Mouse (Mus musculus) testis, adult 2 months (tissue): ENCODE results near the gene Adamts16. TPM values are rescaled to one million over a fixed set of nuclear protein-coding genes. Genes with fewer than 3 reads are reported as not detected.
"Not testable (repeated sequence)": the region's sequence is repeated elsewhere in the genome, so short reads cannot be mapped to it uniquely, and the experiment has no call there.

Source experiments
- H3K27ac ChIP-seq: fragments of 200-500 bp; 2 replicates; pipeline ENCODE4 v1.5.1; 2012; ENCODE audit warnings: low read depth, low read length; ENCODE audit not compliant: control insufficient read depth, insufficient read depth
- H3K27me3 ChIP-seq: fragments of 200-500 bp; 2 replicates; pipeline ENCODE4 v1.6.1; 2012; ENCODE audit warnings: mild to moderate bottlenecking, low read length, moderate library complexity; ENCODE audit not compliant: control insufficient read depth, insufficient read depth
- H3K36me3 ChIP-seq: fragments of 200-500 bp; 2 replicates; pipeline ENCODE4 v1.6.1; 2012; ENCODE audit warnings: mild to moderate bottlenecking, low read length; ENCODE audit not compliant: control insufficient read depth, insufficient read depth
- H3K4me1 ChIP-seq: fragments of 200-500 bp; 2 replicates; pipeline ENCODE4 v1.6.1; 2012; ENCODE audit warnings: low read length; ENCODE audit not compliant: control insufficient read depth, insufficient read depth
- H3K4me3 ChIP-seq: fragments of 200-500 bp; 2 replicates; pipeline ENCODE4 v1.5.1; 2012; ENCODE audit warnings: low read depth, mild to moderate bottlenecking, low read length, moderate library complexity, mixed read lengths; ENCODE audit not compliant: control insufficient read depth
- CTCF ChIP-seq: fragments of 200-500 bp; IDR thresholded peaks from 2 replicates; pipeline ENCODE4 v1.5.1; 2012; ENCODE audit warnings: low read depth, mild to moderate bottlenecking, inconsistent platforms, low read length, moderate library complexity; ENCODE audit not compliant: control insufficient read depth, insufficient read depth, insufficient replicate concordance
- POLR2A ChIP-seq: fragments of 200-500 bp; IDR thresholded peaks from 2 replicates; pipeline ENCODE4 v1.6.1; 2012; ENCODE audit warnings: low read depth, mild to moderate bottlenecking, inconsistent platforms, low read length, moderate library complexity; ENCODE audit not compliant: control insufficient read depth
- polyA plus RNA-seq: library from polyadenylated mRNA; depleted of rRNA; stranded (reverse); fragments of >200 nt; gene quantifications from 2 replicates; pipeline ENCODE4 v1.2.3, GENCODE M21; 2012

The Adamts16 gene
- polyA plus RNA-seq, 1 experiment: 0.25 TPM

DNA sequence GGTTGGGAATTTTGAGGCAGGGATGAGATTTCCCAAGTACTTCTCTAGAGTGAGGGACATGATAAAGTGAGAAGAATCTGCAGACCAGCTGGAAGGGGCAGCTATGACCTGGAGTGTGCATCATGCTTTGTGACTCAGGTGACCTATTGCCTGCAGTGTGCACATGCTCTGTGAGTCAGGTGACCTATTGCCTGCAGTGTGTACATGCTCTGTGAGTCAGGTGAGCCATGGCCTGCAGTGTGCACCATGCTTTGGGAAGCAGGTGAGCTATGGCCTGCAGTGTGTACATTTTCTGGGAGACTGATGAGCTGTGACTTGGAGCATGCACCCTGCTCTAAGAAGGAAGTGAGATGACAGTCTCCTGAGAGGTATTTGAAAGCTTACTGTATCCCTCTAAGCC lies 33.1 kb upstream of the Adamts16 start:
- H3K4me3 ChIP-seq: no peak overlapping the region
- no peaks in the 10 kb centered on the region for H3K36me3 ChIP-seq
- H3K27me3 ChIP-seq: no peaks in the 10 kb centered on the region
- H3K27ac ChIP-seq: no peak overlapping the region
- no peaks in the 10 kb centered on the region for H3K4me1 ChIP-seq
- TF ChIP-seq CTCF: no peak
- TF ChIP-seq POLR2A: no peak

DNA sequence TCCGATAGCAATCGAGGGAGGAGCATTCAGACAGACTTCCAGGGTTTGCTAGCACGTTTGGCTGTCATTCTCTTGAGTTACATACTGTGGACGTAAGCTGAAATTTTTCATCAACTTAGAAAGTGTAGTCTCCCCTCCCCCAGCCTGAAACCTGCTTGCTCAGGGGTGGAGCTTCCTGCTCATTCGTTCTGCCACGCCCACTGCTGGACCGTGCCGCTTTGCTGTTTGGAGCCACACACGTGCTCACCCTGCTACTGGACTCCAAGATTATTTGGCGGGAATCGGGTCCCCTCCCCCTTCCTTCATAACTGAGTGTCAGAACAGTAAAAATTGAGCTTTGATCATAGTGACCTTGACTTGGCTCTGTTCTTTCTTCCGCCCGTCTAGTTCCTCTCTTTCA lies 32.2 kb upstream of the Adamts16 start:
- H3K4me3 ChIP-seq, H3K27me3 ChIP-seq, H3K36me3 ChIP-seq, H3K27ac ChIP-seq, H3K4me1 ChIP-seq: not testable (repeated sequence)

DNA sequence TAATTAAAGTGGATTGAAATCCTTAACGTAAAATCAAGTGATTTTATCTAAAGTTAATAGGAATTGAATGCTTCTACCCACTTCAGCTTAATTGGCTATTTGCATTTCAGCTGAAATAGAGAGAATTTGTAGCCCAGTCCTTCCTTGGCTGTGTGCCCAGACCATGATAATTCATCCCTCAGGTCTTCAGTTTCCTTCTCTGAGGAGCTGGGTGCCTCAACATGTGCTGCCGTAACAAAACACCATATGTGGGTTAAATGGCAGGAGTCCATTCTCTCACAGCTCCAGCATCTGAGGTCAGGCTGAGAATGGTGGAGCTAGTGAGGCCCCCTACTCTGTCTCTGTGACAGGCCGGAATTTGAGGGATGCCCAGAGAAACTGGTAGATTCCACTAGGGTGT lies 29.4 kb upstream of the Adamts16 start:
- H3K4me1 ChIP-seq: no peaks in the 10 kb centered on the region
- no peak overlapping the region for H3K4me3 ChIP-seq
- no peak for TF ChIP-seq CTCF
- no peak for TF ChIP-seq POLR2A
- H3K27ac ChIP-seq: no peak overlapping the region
- no peaks in the 10 kb centered on the region for H3K36me3 ChIP-seq
- H3K27me3 ChIP-seq: no peaks in the 10 kb centered on the region

DNA sequence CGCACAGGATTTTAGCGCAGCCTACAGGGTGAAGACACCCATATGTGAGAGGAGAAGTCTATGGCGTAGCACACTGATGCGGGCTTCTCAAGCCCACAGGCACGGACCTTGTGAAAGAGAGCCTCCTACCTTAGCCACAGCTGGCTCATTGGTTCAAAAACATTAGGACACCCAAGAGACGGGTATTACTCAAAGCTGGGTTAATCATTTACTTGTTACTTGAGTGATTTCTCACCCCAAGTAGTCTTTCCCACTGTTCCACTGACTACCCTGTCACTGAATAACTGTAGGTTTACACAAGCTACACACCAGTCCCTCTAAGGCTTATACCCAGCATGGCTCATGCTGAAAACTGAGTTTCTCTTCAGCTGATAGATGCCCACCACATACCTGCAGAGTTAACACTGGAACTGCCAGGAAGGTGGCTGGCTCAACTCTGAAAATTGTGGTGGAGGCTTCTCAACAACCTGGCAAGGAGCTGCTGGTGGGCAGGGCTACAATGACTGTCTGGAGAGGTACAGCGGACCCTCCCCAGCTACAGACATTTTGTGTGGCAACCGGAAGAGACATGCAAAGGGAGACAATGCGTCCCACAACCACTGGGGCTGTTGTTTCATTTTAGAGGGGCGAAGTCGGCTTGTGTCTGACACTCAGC lies 25.5 kb upstream of the Adamts16 start:
- Histone ChIP-seq H3K27ac (no peak overlapping the region), H3K4me1 (no peaks in the 10 kb centered on the region), H3K4me3 (no peak overlapping the region), H3K36me3 (no peaks in the 10 kb centered on the region), H3K27me3 (no peaks in the 10 kb centered on the region)
- TF ChIP-seq CTCF (no peak), POLR2A (no peak)

DNA sequence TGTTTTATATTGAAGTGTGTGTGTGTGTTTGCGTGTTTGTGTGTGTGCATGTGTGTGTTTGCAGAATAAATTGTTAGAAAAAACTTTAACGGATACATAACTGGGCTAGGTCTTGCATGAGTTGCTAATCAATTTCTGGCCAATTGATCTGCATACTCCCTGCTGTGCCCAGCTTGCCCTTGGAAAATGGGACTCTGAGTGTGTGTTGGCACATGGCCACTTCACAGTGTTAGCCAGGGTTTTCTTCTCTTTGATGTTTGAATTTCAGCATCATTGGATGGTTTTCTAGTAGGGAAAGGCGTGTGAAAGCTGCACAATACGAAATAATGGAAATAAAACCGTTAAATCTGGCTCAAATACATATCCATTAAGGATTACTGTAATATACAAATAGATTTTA lies 24.3 kb upstream of the Adamts16 start:
- TF ChIP-seq POLR2A (no peak), CTCF (no peak)
- Histone ChIP-seq H3K27ac (no peak overlapping the region), H3K4me3 (no peak overlapping the region), H3K4me1 (no peaks in the 10 kb centered on the region), H3K36me3 (no peaks in the 10 kb centered on the region), H3K27me3 (no peaks in the 10 kb centered on the region)

DNA sequence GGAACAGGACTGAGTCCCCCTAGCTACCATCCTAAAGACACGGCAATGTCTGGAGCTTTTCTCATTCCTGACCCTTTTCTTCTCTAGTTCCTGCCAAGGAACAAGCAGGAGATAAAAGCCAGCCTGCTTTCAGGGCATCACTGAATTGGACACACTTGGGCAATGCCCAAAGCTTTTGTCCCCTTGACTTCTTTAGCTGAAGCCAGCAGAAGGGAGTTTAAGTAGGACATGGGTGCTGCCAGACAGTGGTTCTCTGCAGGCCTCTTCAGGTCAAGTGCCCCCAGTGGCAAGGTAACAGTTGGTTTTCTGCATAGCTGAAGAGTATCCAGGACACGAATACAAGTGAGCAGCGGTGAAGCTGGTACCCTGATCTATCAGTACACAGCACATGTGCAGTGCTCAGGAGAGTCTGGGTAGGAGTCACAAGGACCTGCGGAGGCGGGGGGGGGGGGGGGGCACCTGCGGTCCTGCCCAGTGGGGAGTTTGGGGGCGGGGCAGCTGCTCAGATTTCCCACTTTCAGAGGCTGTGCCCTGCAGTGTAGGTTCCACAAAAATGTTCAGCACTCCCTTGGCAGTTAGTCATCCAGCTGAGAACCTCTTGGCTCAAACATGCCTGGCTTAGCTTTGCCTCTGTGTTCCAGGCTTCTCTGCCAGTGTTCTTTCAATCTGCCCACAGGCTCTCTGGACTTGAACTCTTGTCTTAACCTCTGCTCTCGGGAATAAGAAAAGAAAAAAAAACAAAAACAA lies 20.7 kb upstream of the Adamts16 start:
- Histone ChIP-seq H3K27ac (no peak overlapping the region), H3K27me3 (no peaks in the 10 kb centered on the region), H3K36me3 (no peaks in the 10 kb centered on the region), H3K4me3 (no peak overlapping the region), H3K4me1 (no peaks in the 10 kb centered on the region)
- TF ChIP-seq CTCF (no peak), POLR2A (no peak)

DNA sequence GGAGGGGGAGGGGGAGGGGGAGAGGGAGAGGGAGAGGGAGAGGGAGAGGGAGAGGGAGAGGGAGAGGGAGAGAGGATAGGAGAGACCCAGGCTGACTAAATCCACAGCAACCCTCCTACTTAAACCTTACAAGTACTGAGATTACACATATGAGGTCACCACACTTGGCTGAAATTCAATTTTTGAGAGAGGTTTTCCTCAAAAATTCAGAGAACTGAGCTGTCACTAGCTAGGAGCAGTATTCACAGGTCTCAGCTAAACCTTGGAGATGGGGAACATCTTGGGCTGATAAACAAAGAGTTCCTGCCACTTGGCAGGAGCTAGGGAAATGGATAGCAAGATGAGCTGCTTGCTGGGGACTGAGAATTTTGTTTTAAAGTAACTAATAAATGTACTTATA lies 12.0 kb upstream of the Adamts16 start:
- Histone ChIP-seq H3K4me1 (no peaks in the 10 kb centered on the region), H3K27ac (no peak overlapping the region), H3K4me3 (no peak overlapping the region), H3K27me3 (no peaks in the 10 kb centered on the region), H3K36me3 (no peaks in the 10 kb centered on the region)
- TF ChIP-seq POLR2A (no peak), CTCF (no peak)
